Mouse (Mus musculus) CH12.LX (cell line): ENCODE measurements at regions not wholly inside any gene's neighbourhood (a gene's known extent, or its start where the extent isn't known, plus 50 kb on each side); places are given as distances from the start of the nearest gene placed in this dataset.

ENCODE experiments used
- DNase-seq: peaks from one replicate; pipeline ENCODE4 v3.0.0-alpha.2; 2013; ENCODE audit errors: extremely low read depth
- H3K27ac ChIP-seq: 2 replicates; pipeline ENCODE4 v1.5.1; 2012; ENCODE audit warnings: low read depth, mild to moderate bottlenecking, control low read depth, moderate library complexity; ENCODE audit not compliant: insufficient read depth
- H3K27me3 ChIP-seq: replicated peaks from 2 replicates; pipeline ENCODE3; 2012; ENCODE audit warnings: inconsistent platforms
- H3K36me3 ChIP-seq, 2 experiments: replicated peaks in 1 of 2; 2 replicates each; pipeline versions ENCODE3 to v1.6.1; 2012; ENCODE audit warnings: inconsistent platforms in 1 of 2, low read length in 1 of 2, mild to moderate bottlenecking in 1 of 2, mixed read lengths in 1 of 2, moderate library complexity in 1 of 2; ENCODE audit not compliant: control insufficient read depth in 1 of 2, insufficient read depth in 1 of 2
- H3K4me1 ChIP-seq, 2 experiments: 2 replicates each; pipeline ENCODE4 v1.6.1; 2012; ENCODE audit warnings: inconsistent platforms in 1 of 2, moderate library complexity in 1 of 2; ENCODE audit not compliant: insufficient read depth in 2 of 2, control insufficient read depth in 1 of 2
- H3K4me2 ChIP-seq: 2 replicates; pipeline ENCODE4 v1.6.1; 2012; ENCODE audit warnings: low read depth, mild to moderate bottlenecking, control low read depth; ENCODE audit not compliant: poor library complexity, insufficient read depth, severe bottlenecking
- H3K4me3 ChIP-seq, 3 experiments: fragments of 150-350 bp in 1 of 3; sonication (generic) in 1 of 3; replicated peaks in 1 of 3; 2 replicates each; pipeline versions ENCODE3 to v1.5.1; 2011 to 2012; ENCODE audit warnings: low read depth in 2 of 3, low read length in 2 of 3, mild to moderate bottlenecking in 2 of 3, moderate library complexity in 2 of 3, control low read depth in 1 of 3, improper control_type of control experiment in 1 of 3, inconsistent platforms in 1 of 3, mixed read lengths in 1 of 3; ENCODE audit not compliant: poor library complexity in 1 of 3
- H3K79me2 ChIP-seq: replicated peaks from 2 replicates; pipeline ENCODE4 v1.6.1; 2012; ENCODE audit warnings: mild to moderate bottlenecking, moderate library complexity; ENCODE audit not compliant: control insufficient read depth, poor library complexity, insufficient read depth, severe bottlenecking; ENCODE audit errors: extremely low read depth
- H3K9ac ChIP-seq: 2 replicates; pipeline ENCODE4 v1.6.1; 2012; ENCODE audit warnings: low read depth, mild to moderate bottlenecking, control low read depth, moderate library complexity; ENCODE audit not compliant: insufficient read depth
- H3K9me3 ChIP-seq: replicated peaks from 2 replicates; pipeline ENCODE3; 2012; ENCODE audit warnings: low read length, inconsistent platforms, mixed read lengths
- E2F4 ChIP-seq: IDR thresholded peaks from 2 replicates; pipeline ENCODE4 v1.6.1; 2011; ENCODE audit warnings: low read depth, low read length, improper control_type of control experiment; ENCODE audit not compliant: insufficient replicate concordance
- EP300 ChIP-seq: IDR thresholded peaks from 2 replicates; pipeline ENCODE4 v1.6.1; 2011; ENCODE audit warnings: low read length, improper control_type of control experiment
- ETS1 ChIP-seq: conservative IDR thresholded peaks from 2 replicates; pipeline ENCODE4 v1.6.1; 2012; ENCODE audit warnings: low read depth, mild to moderate bottlenecking, inconsistent platforms, low read length, improper control_type of control experiment, moderate library complexity
- GABPA ChIP-seq: IDR thresholded peaks from 2 replicates; pipeline ENCODE4 v1.6.1; 2012; ENCODE audit warnings: low read depth, low read length, improper control_type of control experiment, inconsistent platforms; ENCODE audit not compliant: insufficient replicate concordance
- HCFC1 ChIP-seq: IDR thresholded peaks from 2 replicates; pipeline ENCODE4 v1.6.1; 2012; ENCODE audit warnings: low read depth, mild to moderate bottlenecking, inconsistent platforms, low read length, improper control_type of control experiment
- IRF4 ChIP-seq: IDR thresholded peaks from 2 replicates; pipeline ENCODE4 v1.6.1; 2014; ENCODE audit warnings: low read depth, mild to moderate bottlenecking, inconsistent platforms, low read length, improper control_type of control experiment
- KAT2A ChIP-seq: IDR thresholded peaks from 2 replicates; pipeline ENCODE4 v1.6.1; 2012; ENCODE audit warnings: low read length, improper control_type of control experiment, inconsistent platforms; ENCODE audit not compliant: insufficient replicate concordance
- MAX ChIP-seq: IDR thresholded peaks from 2 replicates; pipeline ENCODE4 v1.6.1; 2011; ENCODE audit warnings: low read length, improper control_type of control experiment
- MEF2A ChIP-seq: IDR thresholded peaks from 2 replicates; pipeline ENCODE4 v1.6.1; 2014; ENCODE audit warnings: low read depth, mild to moderate bottlenecking, inconsistent platforms, low read length, improper control_type of control experiment, borderline replicate concordance
- NRF1 ChIP-seq: IDR thresholded peaks from 2 replicates; pipeline ENCODE4 v1.6.1; 2014; ENCODE audit warnings: low read depth, mild to moderate bottlenecking, inconsistent platforms, low read length, improper control_type of control experiment, moderate library complexity
- PAX5 ChIP-seq: IDR thresholded peaks from 2 replicates; pipeline ENCODE4 v1.6.1; 2012; ENCODE audit warnings: low read length, inconsistent platforms, mixed read lengths
- POLR2A ChIP-seq: IDR thresholded peaks from 2 replicates; pipeline ENCODE4 v1.6.1; 2011; ENCODE audit warnings: low read depth, mild to moderate bottlenecking, improper control_type of control experiment, low read length
- RCOR1 ChIP-seq: conservative IDR thresholded peaks from 2 replicates; pipeline ENCODE4 v1.6.1; 2012; ENCODE audit warnings: low read depth, mild to moderate bottlenecking, inconsistent platforms, low read length, improper control_type of control experiment
- SIN3A ChIP-seq: IDR thresholded peaks from 2 replicates; pipeline ENCODE4 v1.6.1; 2012; ENCODE audit warnings: low read length, improper control_type of control experiment, inconsistent platforms
- TBP ChIP-seq: conservative IDR thresholded peaks from 2 replicates; pipeline ENCODE4 v1.6.1; 2011; ENCODE audit warnings: low read depth, low read length, improper control_type of control experiment
- TCF12 ChIP-seq: IDR thresholded peaks from 2 replicates; pipeline ENCODE4 v1.6.1; 2014; ENCODE audit warnings: low read depth, mild to moderate bottlenecking, inconsistent platforms, low read length, improper control_type of control experiment
- USF2 ChIP-seq: conservative IDR thresholded peaks from 2 replicates; pipeline ENCODE4 v1.6.1; 2011; ENCODE audit warnings: low read depth, low read length, improper control_type of control experiment
- ZC3H11A ChIP-seq: IDR thresholded peaks from 2 replicates; pipeline ENCODE4 v1.6.1; 2012; ENCODE audit warnings: low read depth, mild to moderate bottlenecking, inconsistent platforms, low read length, improper control_type of control experiment
- ZKSCAN1 ChIP-seq: IDR thresholded peaks from 2 replicates; pipeline ENCODE4 v1.6.1; 2012; ENCODE audit warnings: low read depth, inconsistent platforms, low read length, improper control_type of control experiment, borderline replicate concordance
- ZMIZ1 ChIP-seq: IDR thresholded peaks from 2 replicates; pipeline ENCODE4 v1.6.1; 2012; ENCODE audit warnings: low read depth, mild to moderate bottlenecking, inconsistent platforms, low read length, improper control_type of control experiment
- ZNF384 ChIP-seq: IDR thresholded peaks from 2 replicates; pipeline ENCODE4 v1.6.1; 2012; ENCODE audit warnings: low read depth, low read length, improper control_type of control experiment, inconsistent platforms
- dilution Hi-C: fragments of 300-500 bp; cut with MboI; formaldehyde crosslinking; loops from 2 replicates; pipeline ENCODE4 v1.14.3; 2020; ENCODE audit warnings: low sequenced_read_pairs; ENCODE audit not compliant: extremely low pct_unique_long_range_greater_than_20kb, extremely low pct_ligation_motif_present
- in situ Hi-C: fragments of 300-500 bp; cut with MboI; formaldehyde crosslinking; loops from 3 replicates; pipeline ENCODE4 v1.14.3; 2019; ENCODE audit warnings: low sequenced_read_pairs, low pct_ligation_motif_present, low pct_unique_long_range_greater_than_20kb, mixed read lengths

DNA sequence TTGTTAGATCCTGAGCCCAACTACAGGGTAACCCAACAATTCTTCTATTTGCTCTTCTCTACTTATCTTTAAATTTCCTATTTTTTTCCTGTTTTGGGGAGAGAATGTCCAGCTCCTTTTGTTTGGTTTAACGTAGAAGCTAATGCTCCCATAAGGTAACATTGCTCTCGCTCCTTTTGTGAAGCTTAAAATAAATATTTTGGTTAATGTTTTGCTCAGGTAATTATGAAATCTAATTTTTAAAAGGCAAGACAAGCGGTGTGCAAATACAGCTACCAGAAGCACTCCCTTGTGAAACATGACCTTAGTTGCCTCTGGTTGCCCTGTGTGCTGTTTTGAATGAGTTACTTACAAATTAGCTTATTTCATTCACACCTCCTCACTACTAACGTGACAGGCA is 169.0 kb upstream of the Zic4 start:
- dilution Hi-C loops, result no loop called here
- in situ Hi-C loops, result no loop called here
- H3K9me3 ChIP-seq, result no peaks in the 10 kb centered on the region

DNA sequence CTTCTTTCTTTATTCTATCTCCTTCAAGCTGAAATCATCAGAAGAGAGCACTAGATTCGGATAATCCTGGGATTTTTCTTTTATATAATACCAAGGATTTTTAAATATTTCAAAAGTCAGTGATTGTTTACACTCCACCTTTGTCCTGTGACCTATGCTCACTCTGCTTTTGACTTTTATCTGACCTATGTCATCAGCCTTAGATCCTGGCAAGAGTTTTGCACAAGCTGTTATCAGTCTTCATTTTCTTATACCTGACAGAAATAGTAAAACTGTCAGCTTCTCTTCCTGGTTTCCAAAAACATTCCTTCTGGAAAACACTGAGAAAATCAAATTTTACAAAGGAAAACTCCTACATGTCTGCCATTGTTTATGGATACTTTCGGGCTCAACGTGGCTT is 168.3 kb upstream of the Zic4 start:
- dilution Hi-C loops, result no loop called here
- no peak for DNase-seq
- Histone ChIP-seq H3K27me3 (no peaks in the 10 kb centered on the region), H3K36me3 (no peaks in the 10 kb centered on the region), H3K79me2 (no peaks in the 10 kb centered on the region), H3K9ac (no peak overlapping the region), H3K27ac (no peak overlapping the region), H3K4me3 (no peak overlapping the region), H3K4me1 (no peaks in the 10 kb centered on the region), H3K4me2 (no peak overlapping the region), H3K9me3 (no peaks in the 10 kb centered on the region)
- in situ Hi-C loops, result no loop called here
- TF ChIP-seq MAX (no peak), ZMIZ1 (no peak), ZNF384 (no peak), HCFC1 (no peak), USF2 (no peak), ZC3H11A (no peak), GABPA (no peak), TBP (no peak), SIN3A (no peak), MEF2A (no peak), RCOR1 (no peak)

More for the DNA sequence above, 169.0 kb upstream of the Zic4 start:
- no peak overlapping the region for H3K4me2 ChIP-seq
- H3K4me3 ChIP-seq, result no peak overlapping the region
- DNase-seq, result no peak
- H3K36me3 ChIP-seq, result no peaks in the 10 kb centered on the region
- no peak overlapping the region for H3K9ac ChIP-seq
- H3K4me1 ChIP-seq, result no peaks in the 10 kb centered on the region
- H3K79me2 ChIP-seq, result no peaks in the 10 kb centered on the region
- H3K27me3 ChIP-seq, result no peaks in the 10 kb centered on the region
- H3K27ac ChIP-seq, result no peak overlapping the region
- TF ChIP-seq TCF12, result no peak
- no peak for TF ChIP-seq MEF2A
- no peak for TF ChIP-seq ZNF384
- TF ChIP-seq NRF1, result no peak
- TF ChIP-seq ETS1, result no peak
- no peak for TF ChIP-seq E2F4
- TF ChIP-seq KAT2A, result no peak
- TF ChIP-seq ZKSCAN1, result no peak
- no peak for TF ChIP-seq IRF4
- no peak for TF ChIP-seq POLR2A
- no peak for TF ChIP-seq PAX5
- TF ChIP-seq ZMIZ1, result no peak
- no peak for TF ChIP-seq EP300
